Mouse (Mus musculus): ENCODE results near the gene Uts2. TPM values are rescaled to one million over a fixed set of nuclear protein-coding genes. Genes with fewer than 3 reads are reported as not detected.

Gene Uts2
- total RNA-seq (2021) = not detected
- long read RNA-seq, experiment 1 = 0 reads
- long read RNA-seq, experiment 2 = 0 reads

DNA sequence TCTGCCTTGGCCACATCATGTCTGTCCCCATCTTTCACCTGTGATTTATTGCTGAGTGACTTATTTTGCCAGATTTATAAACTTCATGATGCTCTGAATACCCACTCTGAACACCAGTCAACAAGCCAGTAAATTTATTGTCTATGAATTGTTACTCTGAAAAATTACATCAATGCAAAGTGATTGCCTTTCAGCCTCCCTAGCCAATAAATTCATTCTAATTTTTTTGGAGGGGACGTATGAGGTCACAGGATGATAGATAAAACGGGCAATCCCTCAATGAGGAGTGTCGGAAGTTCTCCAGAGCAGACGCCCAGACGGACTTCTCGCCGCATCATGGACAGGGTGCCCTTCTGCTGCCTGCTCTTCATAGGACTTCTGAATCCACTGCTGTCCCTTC lies at the start of gene Uts2:
TSS of gene Uts2 (plus strand) at position 301 of the 400 bp plus-strand sequence.
- DNase-seq (ENCODE audit: low spot score) = no peak

DNA sequence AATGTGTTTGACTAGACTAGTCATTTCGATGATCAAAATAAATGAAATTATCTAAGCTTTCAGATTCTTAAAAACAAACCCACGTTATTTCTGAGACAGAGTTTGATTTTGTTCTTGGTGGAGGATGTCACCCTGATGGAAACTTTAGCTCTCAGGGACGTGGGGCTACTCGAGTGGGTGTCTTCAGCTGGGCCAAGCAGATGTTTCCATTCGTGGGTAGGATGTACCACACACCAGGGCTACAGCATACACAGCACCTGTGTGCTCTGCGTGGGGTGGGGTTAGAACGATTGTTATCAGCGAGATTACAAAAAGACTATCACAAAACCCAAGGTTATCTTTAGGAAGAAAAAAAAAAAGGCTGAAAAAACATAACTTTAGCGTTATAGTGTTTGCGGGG lies 45.9 kb upstream of the Uts2 start:
- DNase-seq (ENCODE audit: low spot score) = no peak

GRCm38 (mm10) chr4:150956369-150957105 lies 40.4 kb upstream of the Uts2 start:
- no peak for DNase-seq (ENCODE audit: low spot score)

DNA sequence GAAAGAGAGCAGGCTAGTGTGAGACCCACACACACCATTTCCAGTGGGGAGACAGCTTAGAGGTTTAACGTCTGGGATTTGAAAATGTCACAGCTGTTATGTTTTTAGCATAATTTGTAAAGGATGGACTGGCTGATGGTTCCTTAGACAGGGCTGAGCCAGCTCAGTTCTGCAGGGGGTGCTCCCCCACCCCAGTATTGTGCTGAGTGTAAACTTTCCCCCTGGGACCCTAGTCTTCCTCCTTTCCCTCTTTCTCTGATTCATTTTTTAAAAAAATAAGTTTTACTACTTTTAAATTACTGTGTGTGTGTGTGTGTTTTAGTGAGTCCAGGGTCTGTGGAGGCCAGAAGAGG lies 39.8 kb upstream of the Uts2 start:
- DNase-seq (ENCODE audit: low spot score) = no peak

DNA sequence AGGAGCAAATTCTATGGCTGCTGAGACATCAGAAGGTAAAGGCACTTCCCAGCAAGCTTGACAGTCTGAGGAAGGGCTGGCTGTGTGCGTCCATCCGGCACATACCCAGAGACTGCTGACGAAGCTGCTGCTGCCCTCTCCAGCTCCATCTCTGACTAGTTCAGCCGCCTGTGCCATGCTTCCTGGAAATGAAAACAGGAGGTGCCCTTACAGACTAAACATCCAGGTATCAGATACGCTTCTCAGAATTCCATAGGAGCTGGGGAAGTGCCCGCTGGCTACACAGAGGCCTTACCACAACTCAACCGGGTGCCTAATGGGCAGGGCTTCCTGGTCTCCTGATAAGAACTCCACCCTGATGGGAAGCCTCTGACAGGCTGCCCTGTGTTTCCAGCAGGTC lies 38.4 kb upstream of the Uts2 start:
- DNase-seq (ENCODE audit: low spot score) = peak; percentile 24

DNA sequence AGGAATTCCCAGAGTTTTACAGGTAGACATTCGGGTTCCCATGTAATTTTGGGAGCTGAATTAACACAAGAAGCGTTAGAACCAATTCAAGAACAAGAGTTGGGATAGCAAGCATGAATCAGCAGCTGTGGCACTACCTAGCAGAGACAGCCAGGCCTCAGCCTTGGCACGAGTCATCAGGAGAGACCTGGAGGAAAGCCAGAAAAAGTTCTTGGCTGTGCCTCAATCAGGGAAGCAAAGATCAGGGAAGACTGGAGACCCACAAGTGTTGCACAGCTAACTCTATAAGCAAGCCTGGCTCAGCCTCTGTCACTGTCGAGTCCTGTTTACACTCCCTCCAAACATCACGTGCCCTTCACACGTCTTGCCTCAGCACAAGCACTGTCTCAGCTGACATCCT lies 34.7 kb upstream of the Uts2 start:
- DNase-seq (ENCODE audit: low spot score) = no peak

DNA sequence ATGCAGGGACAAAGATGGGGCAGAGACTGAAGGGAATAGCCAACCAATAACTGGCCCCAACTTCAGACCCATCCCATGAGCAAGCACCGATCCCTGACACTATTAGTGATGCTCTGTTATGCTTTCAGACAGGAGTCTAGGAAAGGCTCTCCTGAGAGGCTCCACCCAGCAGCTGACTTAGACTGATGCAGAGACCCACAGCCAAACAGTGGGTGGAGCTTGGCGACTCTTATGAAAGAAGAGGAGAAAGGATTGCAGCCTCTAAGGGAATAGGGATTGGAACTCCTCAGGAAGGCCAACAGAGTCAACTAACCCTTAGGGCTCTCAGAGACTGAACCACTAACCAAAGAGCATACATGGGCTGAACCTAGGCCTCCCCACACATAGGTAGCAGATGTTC lies 33.2 kb upstream of the Uts2 start:
- peak; percentile 15 for DNase-seq (ENCODE audit: low spot score)

DNA sequence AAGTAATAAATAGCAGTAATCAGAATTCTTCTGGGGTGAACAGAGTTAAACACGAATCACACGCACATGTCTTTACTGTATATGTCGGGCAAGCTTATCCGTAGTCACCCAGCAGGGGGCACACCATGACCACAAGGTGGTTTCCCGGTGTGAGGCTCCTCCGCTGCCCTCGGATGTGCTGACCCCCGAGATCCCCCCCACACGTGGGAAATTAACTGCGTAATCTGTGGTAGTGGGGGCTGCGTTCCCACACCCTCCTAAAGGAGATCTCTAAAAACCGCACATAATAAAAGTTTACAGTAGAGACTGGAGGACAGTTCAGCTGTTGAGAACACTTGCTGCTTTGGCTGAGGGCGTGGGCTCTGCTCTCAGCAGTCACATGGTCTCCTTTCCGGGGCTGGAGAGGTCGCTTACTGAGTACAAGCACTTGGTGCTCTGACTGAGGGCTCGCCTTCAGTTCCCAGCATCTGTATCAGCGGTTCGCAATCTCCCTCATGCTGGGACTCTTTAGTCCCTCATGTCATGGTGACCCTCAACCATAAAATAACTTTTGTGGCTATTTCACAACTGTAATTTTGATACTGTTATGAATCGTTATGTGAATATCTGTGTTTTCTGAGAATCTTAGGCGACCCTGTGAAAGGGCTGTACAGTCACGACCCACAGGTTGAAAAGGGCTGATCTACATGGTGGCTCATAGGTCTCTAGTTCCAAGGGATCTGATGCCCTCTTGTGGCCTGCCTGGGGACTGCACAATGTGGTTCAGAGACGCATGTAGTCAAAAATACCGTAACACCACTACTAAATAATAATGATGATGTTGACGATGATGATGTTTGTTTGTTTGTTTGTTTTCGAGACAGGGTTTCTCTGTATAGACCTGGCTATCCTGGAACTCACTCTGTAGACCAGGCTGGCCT lies 32.0 kb upstream of the Uts2 start:
- peak; percentile 86 for DNase-seq (ENCODE audit: low spot score)

GRCm38 (mm10) chr4:150965555-150965951 lies 31.3 kb upstream of the Uts2 start:
- DNase-seq (ENCODE audit: low spot score) = no peak

DNA sequence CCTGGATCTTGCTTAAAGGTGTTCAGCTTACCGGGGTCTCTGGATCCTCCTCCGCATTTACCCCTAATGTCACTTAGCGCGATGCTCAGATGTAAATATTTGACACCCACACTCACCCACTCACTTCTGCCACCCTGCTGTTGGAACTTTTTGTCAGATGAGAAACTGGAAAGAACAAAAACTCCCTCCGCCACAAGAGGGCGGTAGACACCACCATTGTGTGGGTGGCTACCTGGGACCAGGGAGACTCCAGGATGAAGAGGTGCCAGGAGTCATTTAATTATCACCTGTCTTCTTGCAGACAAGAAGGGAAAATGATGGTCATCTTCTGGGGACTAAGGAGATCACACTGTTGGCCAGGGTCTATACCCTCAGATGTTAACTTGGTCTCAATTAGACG lies 30.3 kb upstream of the Uts2 start:
- peak; percentile 37 for DNase-seq (ENCODE audit: low spot score)

GRCm38 (mm10) chr4:150968956-150969355 lies 27.9 kb upstream of the Uts2 start:
- no peak for DNase-seq (ENCODE audit: low spot score)

GRCm38 (mm10) chr4:150973264-150973663 lies 23.6 kb upstream of the Uts2 start:
- no peak for DNase-seq (ENCODE audit: low spot score)

GRCm38 (mm10) chr4:150975145-150975544 lies 21.8 kb upstream of the Uts2 start:
- no peak for DNase-seq (ENCODE audit: low spot score)

GRCm38 (mm10) chr4:150978156-150978910 lies 18.6 kb upstream of the Uts2 start:
- DNase-seq (ENCODE audit: low spot score) = no peak

GRCm38 (mm10) chr4:150979455-150979854 lies 17.4 kb upstream of the Uts2 start:
- DNase-seq (ENCODE audit: low spot score) = no peak

GRCm38 (mm10) chr4:150980153-150980552 lies 16.7 kb upstream of the Uts2 start:
- DNase-seq (ENCODE audit: low spot score) = no peak

DNA sequence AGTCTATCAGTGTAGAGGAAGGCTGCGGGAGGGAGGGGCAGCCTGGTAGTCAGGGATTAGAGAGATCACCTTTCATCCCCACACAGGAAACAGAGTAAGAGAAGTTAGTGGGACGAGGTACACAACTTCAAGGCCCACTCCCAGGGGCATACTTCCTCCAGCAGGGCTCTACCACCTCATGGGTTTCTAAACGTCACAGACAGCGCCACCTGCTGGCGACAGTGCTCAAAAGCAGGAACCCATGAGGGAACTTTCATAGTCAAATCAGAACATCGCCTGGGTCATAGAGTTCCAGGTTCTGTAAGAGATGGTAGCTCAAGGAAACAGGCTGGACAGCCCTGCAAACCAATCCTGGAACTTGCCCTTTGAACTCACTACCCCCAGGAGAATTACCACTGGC lies 6.7 kb upstream of the Uts2 start:
- no peak for DNase-seq (ENCODE audit: low spot score)

GRCm38 (mm10) chr4:150998626-150999025 lies 1.7 kb downstream of the Uts2 start:
- DNase-seq (ENCODE audit: low spot score) = no peak

DNA sequence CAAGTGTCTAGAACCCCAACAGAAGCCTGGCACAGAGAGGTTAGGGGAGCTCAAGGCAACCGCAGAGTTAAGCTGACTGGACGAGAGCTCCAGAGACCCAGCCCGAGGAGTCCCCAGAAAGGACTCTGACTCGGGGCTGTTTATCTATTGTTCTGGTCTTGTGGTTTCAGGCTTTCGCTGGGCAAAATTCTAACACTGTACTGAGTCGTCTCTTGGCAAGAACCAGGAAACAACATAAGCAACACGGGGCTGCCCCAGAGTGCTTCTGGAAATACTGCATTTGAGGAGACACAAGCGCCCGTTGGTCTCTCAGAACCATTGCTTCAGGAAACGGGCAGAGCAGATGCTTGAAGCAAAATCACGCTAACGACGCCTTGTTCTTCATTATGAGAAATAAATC lies 4.5 kb downstream of the Uts2 start:
- no peak for DNase-seq (ENCODE audit: low spot score)

DNA sequence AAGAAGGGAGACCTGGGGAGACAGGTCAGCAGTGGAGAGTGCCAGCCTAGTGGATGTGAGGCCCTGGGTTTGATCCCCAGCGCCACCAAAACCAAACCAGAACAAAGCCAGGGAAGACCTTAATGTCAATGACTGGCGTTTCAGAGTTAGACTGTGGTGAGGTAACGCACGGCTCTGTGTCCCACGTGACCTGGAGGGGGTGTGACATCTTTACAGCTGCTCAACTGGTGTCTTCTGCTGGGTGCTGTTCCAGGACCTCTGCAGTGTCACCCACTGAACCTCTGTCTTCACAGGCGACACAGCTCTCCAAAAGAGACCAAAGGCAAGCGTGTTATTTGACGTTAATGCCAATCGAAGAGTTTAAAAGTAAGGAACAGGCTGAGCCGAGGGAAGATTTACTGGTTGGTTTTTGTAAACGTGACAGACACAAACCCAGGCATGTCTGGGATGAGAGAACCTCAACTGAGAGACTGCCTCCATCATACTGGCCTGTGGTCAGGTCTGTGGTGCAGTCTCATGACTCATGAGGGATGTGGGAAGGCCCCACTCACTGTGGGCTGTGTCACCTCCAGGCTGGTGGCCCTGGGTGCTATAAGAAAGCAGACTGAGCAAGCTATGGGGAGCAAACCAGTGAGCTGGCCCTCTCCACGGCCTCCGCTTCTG lies 8.9 kb downstream of the Uts2 start:
- DNase-seq (ENCODE audit: low spot score) = no peak

- DNase-seq (ENCODE audit: low spot score) = peak; percentile 21
These were observed 10.0 kb downstream of the Uts2 start for GRCm38 (mm10) chr4:151006945-151007344.
